Mouse (Mus musculus) spleen, postnatal 36 days (tissue): ENCODE data around the gene Ptprd.
"Not testable (repeated sequence)": the region's sequence is repeated elsewhere in the genome, so short reads cannot be mapped to it uniquely, and the experiment has no call there.

ENCODE experiments used
- DNase-seq, 2 experiments: peaks; one replicate each; pipeline ENCODE4 v3.0.0; 2022; ENCODE audit warnings: low spot score in 2 of 2, mixed read lengths in 1 of 2

Gene Ptprd

DNA sequence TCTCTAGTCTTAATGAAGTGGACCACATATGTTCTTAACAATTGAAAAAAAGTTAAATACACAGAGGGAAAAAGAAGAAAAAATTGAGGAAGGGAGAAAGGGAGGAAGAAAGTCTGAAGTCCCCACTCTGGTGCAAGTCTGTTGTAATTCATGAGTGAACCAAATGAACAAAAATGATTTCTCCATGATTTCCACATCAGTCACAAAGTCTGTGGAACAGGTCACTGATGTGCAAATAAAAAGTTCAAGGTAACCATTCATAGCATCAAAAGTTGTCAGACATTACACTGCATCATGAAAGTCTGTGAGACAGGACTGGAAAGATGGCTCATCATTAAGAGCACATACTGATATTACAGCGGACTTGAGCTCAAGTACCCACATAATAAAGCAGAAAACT, 1996.6 kb downstream of the Ptprd start:
- no peak for DNase-seq

DNA sequence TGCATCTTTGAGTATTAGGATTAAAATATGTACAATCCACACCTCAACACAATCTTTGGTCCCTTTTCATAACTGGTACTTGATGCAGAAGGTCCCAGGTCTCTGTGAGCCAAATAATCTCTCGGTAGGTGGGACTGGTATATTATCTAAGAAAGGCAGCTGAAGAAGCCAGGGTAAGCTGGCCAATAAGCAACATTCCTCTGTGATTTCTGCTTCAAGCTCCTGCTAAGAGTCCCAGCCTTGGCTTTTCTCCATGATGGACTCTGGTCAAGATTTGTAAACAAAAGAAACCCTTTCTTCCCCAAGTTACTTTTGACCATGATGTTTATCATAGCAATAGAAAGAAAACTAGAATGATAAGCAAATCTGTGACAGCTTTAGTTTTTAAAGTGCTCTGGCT, 2012.4 kb downstream of the Ptprd start:
- no peak for DNase-seq

DNA sequence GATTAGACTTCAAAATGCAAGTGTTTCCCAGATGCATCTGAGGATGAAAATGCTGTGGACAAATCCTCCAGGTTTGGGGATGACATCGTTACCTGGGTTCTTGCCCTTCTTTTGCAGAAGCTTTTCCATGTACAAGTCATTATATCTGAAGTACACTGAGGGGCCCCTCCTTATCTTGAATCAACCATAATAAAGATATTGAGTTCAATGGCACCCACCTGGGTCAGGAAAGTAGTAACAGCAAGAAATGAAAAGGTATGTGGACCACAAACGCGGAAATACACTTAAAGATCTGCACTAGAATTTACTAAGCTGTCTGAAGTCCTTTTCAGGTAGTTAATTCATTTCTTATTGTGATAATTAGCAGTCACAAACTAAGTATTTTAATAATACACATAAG, 2017.0 kb downstream of the Ptprd start:
- DNase-seq = no peak

DNA sequence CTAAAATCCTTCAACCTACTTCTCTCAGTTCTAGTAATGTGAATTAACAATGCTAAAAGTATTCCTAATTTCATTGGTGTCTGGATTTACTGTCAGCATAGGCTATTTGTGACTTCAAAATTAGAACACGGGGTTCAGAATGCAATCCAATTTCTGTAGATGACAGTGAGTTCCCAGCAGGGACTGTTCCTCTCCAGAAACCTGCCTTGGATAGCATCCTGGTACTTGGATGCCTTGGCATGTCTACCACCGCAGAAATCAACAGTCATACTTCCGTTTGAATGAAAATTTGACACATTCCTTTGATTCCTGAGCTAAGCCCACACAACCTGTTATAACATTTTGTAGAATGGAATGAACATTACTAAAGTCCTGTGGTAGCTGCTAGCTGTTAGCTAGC, 2018.3 kb downstream of the Ptprd start:
- no peak for DNase-seq

DNA sequence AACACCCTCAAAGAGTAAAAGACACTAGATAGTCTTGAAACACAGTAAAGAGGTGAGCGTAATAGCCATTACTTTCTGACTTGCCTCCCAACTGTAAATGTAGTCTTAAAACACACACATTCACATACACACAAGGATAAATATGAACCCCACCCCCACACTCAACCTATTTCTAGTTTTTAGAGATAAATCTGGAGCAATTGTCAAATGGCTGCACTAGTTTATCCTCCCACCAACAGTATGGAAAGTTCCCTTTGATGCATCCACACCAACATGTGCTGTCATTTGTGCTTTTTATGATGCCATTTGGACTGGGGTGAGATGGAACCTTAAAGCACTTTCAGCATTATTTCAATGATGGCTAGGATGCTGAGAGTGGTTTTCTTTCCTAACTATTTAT, 2019.7 kb downstream of the Ptprd start:
- no peak for DNase-seq

DNA sequence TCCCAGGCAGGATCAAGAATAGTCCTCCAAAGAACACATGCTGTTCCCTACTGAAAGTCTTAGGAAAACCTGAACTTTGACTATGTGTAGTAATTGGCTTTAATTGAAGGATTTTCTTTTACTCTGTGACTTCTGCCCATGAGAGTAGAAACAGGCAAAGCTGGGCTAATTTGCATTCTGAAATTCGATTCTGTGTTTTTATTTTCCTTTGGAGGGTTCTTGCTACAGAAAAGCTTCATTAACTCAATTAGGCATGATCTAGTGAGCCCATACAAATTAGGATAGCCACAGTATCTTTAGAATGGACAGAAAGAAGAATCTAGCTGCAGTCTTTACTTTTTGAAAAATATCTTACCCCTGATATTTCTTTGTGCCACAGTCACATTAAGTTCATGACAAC, 2021.0 kb downstream of the Ptprd start:
- no peak for DNase-seq

DNA sequence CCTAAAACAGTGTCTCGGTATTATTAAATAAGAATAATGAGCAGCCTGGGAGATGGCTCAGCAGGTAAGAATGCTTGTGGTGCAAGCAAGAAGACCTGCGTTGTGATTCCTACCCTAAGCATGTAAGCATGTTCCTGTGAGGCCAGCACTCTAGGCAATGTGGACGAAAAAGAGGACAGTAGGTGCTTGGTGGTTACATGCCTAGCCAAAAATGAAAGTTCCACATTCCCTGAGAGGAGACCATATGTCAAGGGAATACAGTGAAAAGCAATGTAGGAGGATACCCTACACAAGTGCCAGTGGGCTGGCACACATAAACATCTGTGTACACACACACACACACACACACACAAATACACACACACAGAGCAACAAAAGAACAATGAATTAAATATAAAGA, 2028.7 kb downstream of the Ptprd start:
- no peak for DNase-seq

DNA sequence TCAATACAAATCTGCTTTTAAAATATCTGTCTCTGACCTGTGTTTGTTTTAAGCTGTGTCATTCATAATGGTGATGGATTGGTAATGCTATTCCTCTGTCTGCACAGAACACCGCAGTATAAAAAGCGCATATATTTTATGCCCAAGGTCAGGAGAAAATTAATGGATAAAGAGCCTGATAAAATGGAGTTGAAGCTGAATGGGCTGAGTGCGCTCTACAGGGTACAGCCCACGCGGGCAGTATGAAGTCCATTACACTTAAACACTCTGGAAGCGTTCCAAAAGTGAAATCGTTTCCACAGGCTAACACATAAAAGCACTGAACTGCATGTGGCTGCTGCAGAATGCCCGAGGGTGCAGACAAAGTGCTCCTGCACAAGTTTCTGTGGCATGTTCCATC, 2032.3 kb downstream of the Ptprd start:
- no peak for DNase-seq

DNA sequence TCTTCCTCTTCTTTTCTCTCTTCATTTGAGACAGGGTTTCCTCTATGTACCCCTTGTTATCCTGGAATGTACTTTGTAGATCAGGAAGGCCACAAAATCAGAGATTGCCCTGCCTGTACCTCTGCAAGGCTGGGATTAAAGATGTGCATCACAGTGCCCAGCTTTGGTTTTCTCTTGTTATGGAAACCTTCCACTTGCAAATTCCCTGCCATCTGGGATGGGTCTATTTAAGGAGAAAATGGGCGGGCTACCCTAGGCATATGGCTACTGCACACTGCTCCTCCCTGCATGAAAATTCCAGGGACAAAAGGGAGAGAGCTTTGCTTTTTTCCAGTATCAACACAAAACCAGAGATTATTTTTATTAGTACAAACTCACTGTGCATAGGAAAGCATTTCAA, 2036.7 kb downstream of the Ptprd start:
- DNase-seq = no peak

DNA sequence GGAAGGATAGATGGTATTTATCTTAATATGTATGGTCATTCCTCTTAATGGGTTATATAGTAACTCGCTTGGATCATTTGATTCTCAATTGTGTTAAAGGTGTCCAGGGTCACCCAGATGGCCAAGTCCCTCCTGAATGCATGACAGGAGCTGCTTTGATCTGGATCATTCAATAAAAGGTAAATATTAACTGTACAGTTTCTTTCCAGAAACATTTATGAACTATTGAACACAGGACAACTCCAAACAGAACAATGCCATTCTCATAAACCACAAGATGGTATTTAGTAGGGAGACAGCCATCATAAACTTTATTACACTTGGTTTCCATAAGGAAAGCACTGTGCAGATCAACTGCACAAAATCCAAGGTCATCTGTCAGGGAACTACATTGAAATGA, 2056.0 kb downstream of the Ptprd start:
- no peak for DNase-seq

DNA sequence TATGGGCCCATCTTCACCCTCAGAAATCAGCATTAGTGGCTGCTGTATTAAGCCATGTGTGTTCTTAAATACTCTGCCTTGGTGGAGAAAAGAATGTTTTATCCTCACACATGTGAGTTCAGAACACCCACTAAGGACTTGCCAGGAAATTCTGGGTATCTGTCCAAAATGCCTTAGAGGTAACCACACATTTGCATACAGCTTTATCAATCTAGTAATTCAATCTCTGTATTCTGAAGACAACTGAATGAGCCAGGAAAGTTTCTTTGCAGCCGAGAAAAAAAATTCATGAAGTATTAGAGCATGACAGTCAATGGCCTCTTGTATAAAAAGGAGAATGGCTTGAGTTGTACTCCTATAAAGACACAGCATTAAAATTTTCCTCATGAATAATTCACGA, 2057.6 kb downstream of the Ptprd start:
- DNase-seq = no peak

DNA sequence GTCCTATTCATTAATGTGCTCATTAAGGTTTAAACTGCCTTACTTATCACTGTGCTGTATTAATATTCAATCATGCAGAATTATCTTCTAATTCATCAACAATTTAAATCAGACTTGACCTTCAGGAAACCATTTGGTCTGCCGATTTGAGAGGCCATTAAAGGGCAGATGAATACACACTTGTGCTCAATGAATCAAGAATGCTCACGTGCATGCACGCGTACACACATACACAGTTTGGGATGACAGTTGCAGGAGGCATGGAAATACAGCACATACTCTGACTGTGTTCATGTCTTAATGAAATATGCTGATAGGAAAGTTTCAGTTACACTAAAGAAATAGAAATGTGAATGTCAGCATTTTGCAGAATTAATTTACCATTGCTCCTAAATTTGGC, 2066.8 kb downstream of the Ptprd start:
- DNase-seq = no peak

DNA sequence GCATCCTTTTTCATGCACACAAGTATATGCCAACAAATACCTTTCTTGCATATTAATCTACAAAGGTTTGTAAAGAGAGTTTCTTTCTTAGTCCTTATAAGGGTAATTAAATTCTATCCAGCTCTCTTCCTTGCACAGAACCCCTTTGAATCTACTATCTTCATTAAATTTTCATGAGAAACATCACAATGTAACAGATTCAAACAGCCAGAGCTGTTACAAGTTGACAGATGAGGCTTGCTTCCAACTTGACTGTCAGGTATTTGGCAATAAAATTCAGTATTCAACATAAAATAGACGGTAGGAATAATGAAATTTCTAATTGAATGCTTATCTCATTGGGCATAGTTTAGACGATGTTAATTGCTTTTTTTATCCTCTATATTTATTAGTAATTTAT, 2067.4 kb downstream of the Ptprd start:
- DNase-seq = no peak

DNA sequence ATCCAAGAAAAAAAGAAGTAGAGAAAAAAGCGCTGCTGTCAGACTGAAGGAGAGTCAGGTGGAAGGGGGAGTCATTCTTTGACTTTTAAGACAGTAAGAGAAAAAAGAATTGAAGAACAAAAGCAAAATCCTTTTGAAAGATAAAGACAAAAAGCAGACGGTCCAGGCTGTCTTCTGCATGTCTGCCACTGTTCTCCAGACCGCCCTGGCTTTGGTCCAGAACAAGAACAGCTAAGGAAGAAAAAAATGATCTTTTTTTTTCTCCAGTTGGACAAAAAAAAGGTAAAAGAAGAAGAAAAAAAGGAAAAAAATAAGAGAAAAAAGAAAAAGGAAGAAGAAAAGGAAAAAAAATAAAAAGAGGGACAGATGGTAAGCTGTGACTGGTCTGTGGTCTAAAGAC, 2073.9 kb downstream of the Ptprd start:
- DNase-seq = no peak

DNA sequence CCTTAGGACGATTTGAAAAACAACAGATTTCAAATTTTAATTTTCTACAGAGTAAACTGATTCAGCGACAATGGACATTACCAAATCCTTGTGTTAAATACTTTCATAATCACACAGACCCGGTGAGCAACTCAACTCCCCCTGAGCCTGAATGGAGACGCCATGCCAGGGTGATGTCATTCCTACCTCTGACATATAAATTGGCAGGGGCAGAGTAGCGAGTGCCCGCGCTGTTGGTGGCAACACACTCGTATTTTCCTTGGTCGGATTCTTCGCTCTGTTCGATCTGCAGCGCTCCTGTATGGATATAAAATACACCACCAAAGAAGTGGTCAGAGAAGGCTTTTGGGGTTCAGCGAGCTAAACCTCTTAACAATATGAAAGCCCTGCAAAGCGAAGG, 2075.1 kb downstream of the Ptprd start:
- no peak for DNase-seq

DNA sequence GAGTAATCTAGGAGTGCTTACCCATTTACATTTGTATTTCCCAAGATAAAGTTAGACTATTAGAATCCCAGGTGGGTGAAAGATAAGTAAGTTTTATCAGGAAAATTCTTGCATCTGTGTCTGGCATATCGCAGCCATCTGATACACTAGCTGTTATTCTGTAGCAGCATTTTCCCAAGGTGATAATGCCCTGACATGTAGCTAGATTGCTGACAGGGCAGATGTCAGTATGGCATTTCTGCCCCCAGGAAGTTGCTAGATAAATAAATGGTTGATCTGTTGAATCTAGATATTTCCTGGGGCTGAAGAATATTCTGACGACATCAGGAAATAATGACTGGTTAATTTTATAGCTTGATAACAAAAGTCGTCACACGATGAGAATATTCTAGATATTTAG, 2119.9 kb downstream of the Ptprd start:
- no peak for DNase-seq

DNA sequence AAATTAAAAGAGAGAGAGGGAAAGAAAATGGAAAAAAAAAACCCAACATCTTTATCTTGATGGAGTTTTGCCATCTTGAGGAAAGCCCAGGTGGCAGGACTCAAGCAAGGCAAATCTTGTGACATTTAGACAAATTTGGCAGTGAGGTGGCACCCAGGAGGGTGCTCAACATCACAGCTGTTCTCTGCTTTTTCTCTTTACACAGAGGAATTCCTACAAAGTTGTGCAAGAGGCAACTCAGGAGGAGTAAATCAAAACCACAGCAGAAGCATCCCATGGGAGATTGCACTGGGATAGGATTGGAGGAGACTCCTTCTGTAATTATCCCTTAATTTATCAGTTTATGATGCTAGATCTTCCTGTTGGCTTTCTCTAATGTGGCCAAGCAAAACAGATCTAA, 2121.9 kb downstream of the Ptprd start:
- no peak for DNase-seq

DNA sequence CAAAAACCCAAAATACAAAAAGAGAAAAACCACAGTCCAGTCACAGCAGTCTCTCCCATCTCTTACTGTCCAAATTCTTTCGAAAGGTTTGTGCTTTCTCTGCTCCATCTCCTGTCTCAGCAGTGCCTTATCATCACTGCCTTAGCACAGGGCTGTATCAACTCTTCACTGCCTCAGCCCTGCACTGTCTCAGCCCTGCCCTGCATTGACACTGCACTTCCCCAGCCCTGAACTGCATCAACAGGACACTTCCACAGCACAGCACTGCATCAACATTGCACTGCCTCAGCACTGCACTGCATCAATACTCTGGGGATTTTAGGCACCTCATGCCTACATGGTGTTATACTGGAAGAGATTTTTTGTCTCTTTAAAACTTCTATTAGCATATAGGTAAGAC, 2135.7 kb downstream of the Ptprd start:
- DNase-seq = no peak

DNA sequence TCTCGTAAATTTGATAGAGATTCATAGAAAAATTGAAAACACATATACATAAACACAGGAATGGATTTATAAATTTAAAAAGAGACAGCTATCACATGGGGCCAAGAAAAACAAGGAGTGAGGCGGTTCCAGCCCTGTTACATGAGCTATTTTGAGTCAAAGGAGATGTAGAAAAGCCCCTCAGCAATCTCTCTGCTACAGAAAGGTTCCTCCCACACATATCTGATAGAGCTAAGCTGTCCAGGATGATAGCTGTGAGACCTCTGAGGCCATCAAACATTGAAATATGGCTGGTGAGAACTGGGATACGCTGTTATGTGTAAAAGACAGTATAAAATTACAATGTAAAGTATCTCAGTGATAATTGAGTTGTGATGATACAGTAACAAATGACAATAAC, 2138.5 kb downstream of the Ptprd start:
- DNase-seq = no peak

DNA sequence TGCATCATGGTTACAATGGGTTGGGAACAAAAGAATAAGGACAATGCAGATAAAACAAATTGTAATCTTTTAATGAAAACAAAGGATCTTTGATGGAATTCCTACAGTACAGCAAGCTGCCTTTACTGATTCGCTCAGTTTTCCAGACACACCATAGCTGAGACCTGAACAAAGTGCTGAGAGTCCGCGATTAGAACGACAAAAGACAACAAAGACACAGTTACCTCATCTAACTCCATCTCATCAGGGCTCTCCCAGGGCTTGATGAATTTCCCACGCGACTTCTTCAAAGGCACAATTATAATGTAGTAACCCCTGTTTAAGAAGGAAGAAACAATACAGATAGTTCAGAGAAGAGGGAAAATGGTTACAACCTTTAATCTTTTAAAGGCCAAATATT, 2140.0 kb downstream of the Ptprd start:
- DNase-seq = no peak

DNA sequence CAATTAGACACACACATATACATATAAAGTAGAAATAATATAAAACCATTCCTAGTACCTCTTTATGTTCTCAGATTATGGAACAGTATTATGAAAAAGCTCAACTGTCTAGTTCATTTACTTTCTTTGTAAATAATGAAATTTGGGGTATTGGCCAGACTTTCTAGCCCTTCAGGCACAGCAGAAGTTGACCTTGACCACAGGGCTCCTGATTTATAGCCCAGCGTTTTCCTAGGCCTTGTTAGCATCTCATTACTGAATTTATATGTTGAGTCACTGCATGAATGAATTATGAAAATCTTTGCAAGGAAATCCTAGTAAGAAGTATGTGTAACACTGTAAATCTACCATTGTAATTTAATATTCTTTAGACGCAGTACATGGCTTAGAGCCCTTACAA, 2154.9 kb downstream of the Ptprd start:
- no peak for DNase-seq

DNA sequence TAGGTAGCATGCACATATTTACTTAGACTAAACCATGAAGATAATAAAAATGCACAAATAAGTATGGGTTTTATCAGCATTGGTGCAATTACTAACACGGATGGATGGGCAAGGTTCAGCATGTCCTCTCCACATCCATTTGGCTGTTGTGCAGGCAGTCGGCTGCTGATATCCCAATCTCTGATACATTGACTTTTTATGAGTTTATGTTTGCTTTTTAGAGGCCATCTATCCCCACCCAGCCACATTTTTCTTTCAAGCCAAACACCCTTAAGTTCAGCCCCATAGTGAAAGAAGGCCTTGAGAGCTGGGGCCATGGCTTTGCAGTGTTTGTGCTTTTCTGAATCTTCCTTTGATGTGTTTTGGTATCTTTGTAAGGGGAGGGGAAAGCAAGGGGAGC, 2166.1 kb downstream of the Ptprd start:
- DNase-seq = no peak

DNA sequence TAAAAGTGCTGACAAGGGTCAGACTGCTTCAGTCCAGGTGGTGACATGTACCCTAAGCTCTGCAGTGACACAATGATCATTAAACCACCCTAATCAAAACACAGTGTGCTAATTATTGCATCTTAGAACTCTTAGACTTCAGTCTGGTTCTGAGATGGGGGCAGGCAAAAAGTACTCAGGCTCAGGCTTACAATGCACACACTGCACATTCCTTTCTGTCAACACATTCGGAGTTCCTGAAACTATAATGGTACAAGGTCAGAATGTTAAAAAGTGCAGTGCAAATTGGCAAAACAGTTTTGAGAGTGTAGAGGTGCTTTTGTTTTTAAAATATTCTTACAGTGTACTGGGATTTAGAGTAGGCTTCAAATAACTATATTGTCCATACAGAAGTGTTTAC, 2167.0 kb downstream of the Ptprd start:
- DNase-seq = no peak

DNA sequence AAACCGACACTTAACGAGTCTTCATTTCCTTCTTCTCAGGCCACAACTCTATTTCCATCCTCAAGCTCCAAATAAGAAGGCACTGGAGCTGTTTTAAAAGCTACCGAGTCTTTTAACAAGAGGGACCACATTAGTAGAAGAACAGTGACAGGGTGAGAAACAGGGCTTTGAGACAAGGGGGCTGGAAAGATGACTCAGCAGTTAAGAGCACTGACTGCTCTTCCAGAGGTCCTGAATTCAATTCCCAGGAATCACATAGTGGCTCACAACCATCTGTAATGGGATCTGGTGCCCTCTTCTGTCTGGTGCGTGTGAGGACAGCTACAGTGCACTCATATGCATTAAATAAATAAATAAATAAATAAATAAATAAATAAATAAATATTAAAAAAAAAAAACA, 2174.6 kb downstream of the Ptprd start:
- not testable (repeated sequence) for DNase-seq
